Mouse (Mus musculus): ENCODE measurements around the gene Gstt1.

- TF ChIP-seq EP300 (IDR thresholded peaks at IDR 0.05; ENCODE audit: low read depth) (no peak), CTCF (IDR thresholded peaks at IDR 0.05; ENCODE audit: low read depth) (no peak)
Observed at GRCm38 (mm10) chr10:75785442-75785841, 12.9 kb downstream of the Gstt1 start.

Measured in liver, embryonic 14.5 days (tissue).